Mouse (Mus musculus) left cerebral cortex, adult 8-10 months (tissue): ENCODE results near the gene Nadk. TPM values are rescaled to one million over a fixed set of nuclear protein-coding genes. Genes with fewer than 3 reads are reported as not detected.
"Not testable (repeated sequence)": the region's sequence is repeated elsewhere in the genome, so short reads cannot be mapped to it uniquely, and the experiment has no call there.

Experiments
- DNase-seq, 2 experiments: peaks; one replicate each; pipeline ENCODE4 v3.0.0; 2022; ENCODE audit warnings: low spot score in 2 of 2
- total RNA-seq, 4 experiments: library from RNA; stranded (reverse); gene quantifications; 2 replicates each; pipeline ENCODE4 v1.2.4; 2022

Nadk gene
- total RNA-seq, 4 experiments from 2014 or later, result 43.2 to 55.5 (median 52.6) TPM

- no peak for DNase-seq
These were observed 7.6 kb downstream of the Nadk start for GRCm38 (mm10) chr4:155569818-155570217.

GRCm38 (mm10) chr4:155570315-155570714 is 8.1 kb downstream of the Nadk start:
- DNase-seq, result not testable (repeated sequence)

- DNase-seq, result no peak
These were observed 9.3 kb downstream of the Nadk start for GRCm38 (mm10) chr4:155571442-155571841.

GRCm38 (mm10) chr4:155573155-155573554 is 11.0 kb downstream of the Nadk start:
- no peak for DNase-seq

GRCm38 (mm10) chr4:155573876-155574275 is 11.7 kb downstream of the Nadk start:
- no peak for DNase-seq

- DNase-seq, result no peak
These were observed 12.8 kb downstream of the Nadk start for GRCm38 (mm10) chr4:155574931-155575330.

- DNase-seq, result no peak
These were observed 13.3 kb downstream of the Nadk start for GRCm38 (mm10) chr4:155575521-155575920.

- DNase-seq, result no peak
These were observed 15.0 kb downstream of the Nadk start for GRCm38 (mm10) chr4:155577132-155577531.

- DNase-seq, result no peak
These were observed 15.6 kb downstream of the Nadk start for GRCm38 (mm10) chr4:155577741-155578140.

GRCm38 (mm10) chr4:155578336-155579125 is 16.4 kb downstream of the Nadk start:
- DNase-seq, result no peak

GRCm38 (mm10) chr4:155580420-155580819 is 18.2 kb downstream of the Nadk start:
- peak in 1 of 2 experiments; percentile 29 for DNase-seq

GRCm38 (mm10) chr4:155582279-155582905 is 20.2 kb downstream of the Nadk start:
- DNase-seq, result no peak

- no peak for DNase-seq
These were observed 27.2 kb downstream of the Nadk start for GRCm38 (mm10) chr4:155589356-155589755.

GRCm38 (mm10) chr4:155591012-155591719 is 29.0 kb downstream of the Nadk start:
- no peak for DNase-seq

GRCm38 (mm10) chr4:155593780-155594179 is 31.6 kb downstream of the Nadk start:
- no peak for DNase-seq

- no peak for DNase-seq
These were observed 33.6 kb downstream of the Nadk start for GRCm38 (mm10) chr4:155595777-155596176.

GRCm38 (mm10) chr4:155596606-155597005 is 34.4 kb downstream of the Nadk start:
- no peak for DNase-seq

- DNase-seq, result no peak
These were observed 36.4 kb downstream of the Nadk start for GRCm38 (mm10) chr4:155598536-155598935.

- no peak for DNase-seq
These were observed 38.0 kb downstream of the Nadk start for GRCm38 (mm10) chr4:155599901-155600825.

GRCm38 (mm10) chr4:155601091-155601996 is 39.2 kb downstream of the Nadk start, which contains the start of gene Slc35e2:
TSS of gene Slc35e2 (plus strand) at chr4:155601416.
- DNase-seq, result peak; percentile 89 to 98
